20 mouse cellular contexts compared by ENCODE assay signal in genomic region chr5:114913686-114914085, GRCm38 (mm10). TPM values are rescaled to one million over a fixed set of nuclear protein-coding genes. Genes with fewer than 3 reads are reported as not detected.
"Had no signal": no experiment of that assay in that cellular context is flagged by ENCODE, and none has a peak within 500 bp of the region (broad histone marks: within the 10 kb centered on the region; RNA-seq: fewer than 3 reads in every experiment).

No protein-coding gene starts in this region.

- ATAC-seq: intestine, embryonic 15.5 days; liver, embryonic 12.5 days had no signal

- H3K4me2 ChIP-seq: intestine, embryonic 15.5 days; limb, embryonic 15.5 days; liver, embryonic 12.5 days; lung, embryonic 14.5 days; neural tube, embryonic 12.5 days had no signal

- H3K27me3 ChIP-seq: intestine, embryonic 15.5 days; limb, embryonic 15.5 days; liver, embryonic 12.5 days; neural tube, embryonic 12.5 days had no signal

- H3K4me1 ChIP-seq: intestine, embryonic 15.5 days; neural tube, embryonic 12.5 days had no signal

- DNase-seq: lung, embryonic 14.5 days; lung, postnatal 10 days; lung, postnatal 4 days; midbrain, embryonic 14.5 days; right cerebral cortex, postnatal 4 days; spleen, adult 18-20 months; thymus, adult 18-20 months; thymus, postnatal 14 days had no signal

- H3K9ac ChIP-seq: intestine, embryonic 15.5 days; limb, embryonic 15.5 days; liver, embryonic 12.5 days; lung, embryonic 14.5 days; neural tube, embryonic 12.5 days had no signal

- H3K9me3 ChIP-seq: intestine, embryonic 15.5 days; limb, embryonic 15.5 days; liver, embryonic 12.5 days; midbrain, embryonic 10.5 days; neural tube, embryonic 12.5 days had no signal

- H3K4me3 ChIP-seq: intestine, embryonic 15.5 days; left cerebral cortex, adult 2 months; limb, embryonic 15.5 days; liver, embryonic 12.5 days; midbrain, embryonic 10.5 days; neural tube, embryonic 12.5 days had no signal

- H3K27ac ChIP-seq: intestine, embryonic 15.5 days; left cerebral cortex, adult 2 months; limb, embryonic 15.5 days; liver, embryonic 12.5 days; midbrain, embryonic 10.5 days; neural tube, embryonic 12.5 days had no signal

- H3K36me3 ChIP-seq: intestine, embryonic 15.5 days; limb, embryonic 15.5 days; liver, embryonic 12.5 days; midbrain, embryonic 10.5 days; neural tube, embryonic 12.5 days had no signal

RNA-seq across cellular contexts. Expression of gene Oasl1, which starts 9.4 kb away (rescaled TPM):
- total RNA-seq: layer of hippocampus, postnatal 25 days had no signal
- polyA plus RNA-seq: midbrain, embryonic 10.5 days had no signal

RNA-seq across cellular contexts. Expression of gene Gm9936, which starts 55.2 kb away (rescaled TPM):
- total RNA-seq: megakaryocyte, adult 5-6 weeks; monocyte, adult 5-6 weeks had no signal
- polyA plus RNA-seq: liver, embryonic 12.5 days; lung, embryonic 14.5 days had no signal

RNA-seq across cellular contexts. Expression of gene Hnf1a, which starts 57.2 kb away (rescaled TPM):
- total RNA-seq: layer of hippocampus, postnatal 25 days; left cerebral cortex, adult 2 months; left cerebral cortex, postnatal 25 days; megakaryocyte, adult 5-6 weeks; monocyte, adult 5-6 weeks; neutrophil, adult 5-6 weeks had no signal
- polyA plus RNA-seq: limb, embryonic 11.5 days; limb, embryonic 15.5 days; lung, embryonic 14.5 days; midbrain, embryonic 14.5 days had no signal
